Mouse (Mus musculus) heart, postnatal 0 days (tissue): ENCODE data around the gene Aldoart1. TPM values are rescaled to one million over a fixed set of nuclear protein-coding genes. Genes with fewer than 3 reads are reported as not detected.

Experiments used
- ATAC-seq: fragments of 200-750 bp; cut with Nextera tagmentation; 2 replicates; pipeline ENCODE4 v1.8.0; 2017; ENCODE audit warnings: low read depth, moderate number of reproducible peaks, moderate library complexity; ENCODE audit not compliant: insufficient read depth
- DNase-seq: peaks from one replicate; pipeline ENCODE4 v3.0.0-alpha.2; 2016; ENCODE audit warnings: low spot score
- H3K27ac ChIP-seq: fragments of 300-500 bp; sonication (generic); 2 replicates; pipeline ENCODE4 v1.5.1; 2014; ENCODE audit warnings: low read depth, mild to moderate bottlenecking
- H3K27me3 ChIP-seq: fragments of 300-500 bp; sonication (generic); 2 replicates; pipeline ENCODE4 v1.6.1; 2014; ENCODE audit warnings: low read length, mixed read lengths; ENCODE audit not compliant: control insufficient read depth, insufficient read depth
- H3K36me3 ChIP-seq: fragments of 300-500 bp; sonication (generic); replicated peaks from 2 replicates; pipeline ENCODE4 v1.6.1; 2014; ENCODE audit warnings: low read length, mixed read lengths; ENCODE audit not compliant: control insufficient read depth, insufficient read depth
- H3K4me1 ChIP-seq: fragments of 300-500 bp; sonication (generic); 2 replicates; pipeline ENCODE4 v1.6.1; 2014; ENCODE audit warnings: antibody characterized with exemption; ENCODE audit not compliant: control insufficient read depth, insufficient read depth
- H3K4me2 ChIP-seq: fragments of 300-500 bp; sonication (generic); 2 replicates; pipeline ENCODE4 v1.6.1; 2014; ENCODE audit warnings: low read depth, mild to moderate bottlenecking, low read length, moderate library complexity
- H3K4me3 ChIP-seq: fragments of 300-500 bp; sonication (generic); 2 replicates; pipeline ENCODE4 v1.5.1; 2014; ENCODE audit warnings: low read depth, low read length
- H3K9ac ChIP-seq: fragments of 300-500 bp; sonication (generic); replicated peaks from 2 replicates; pipeline ENCODE4 v1.6.1; 2014; ENCODE audit warnings: low read depth, low read length, mixed read lengths
- H3K9me3 ChIP-seq: fragments of 300-500 bp; sonication (generic); replicated peaks from 2 replicates; pipeline ENCODE4 v1.6.1; 2016; ENCODE audit warnings: low read length; ENCODE audit not compliant: control insufficient read depth
- CTCF ChIP-seq: IDR thresholded peaks from 2 replicates; pipeline ENCODE4 v1.5.1; 2016; ENCODE audit warnings: antibody characterized with exemption, control low read depth, low read depth
- EP300 ChIP-seq: IDR thresholded peaks from 2 replicates; pipeline ENCODE4 v1.6.1; 2016; ENCODE audit warnings: antibody characterized with exemption, low read depth
- WGBS: fragments of 180-500 bp; shearing (Covaris S2); extraction: QIAGEN DNeasy Blood & Tissue Kit; methylation state at CpG from one replicate; pipeline ENCODE4 v1.1.7; 2014; 5-methylcytosine and 5-hydroxymethylcytosine counted together
- polyA plus RNA-seq: library from polyadenylated mRNA; unstranded; fragments of >200 nt; fragmentation: Nextera tagmentation; extraction: Ambion mirVana; gene quantifications from 2 replicates; pipeline ENCODE4 v1.2.1, GENCODE M21; 2015
- total RNA-seq: library from RNA; depleted of rRNA; stranded (reverse); fragments of >200 nt; gene quantifications from 2 replicates; pipeline ENCODE4 v1.2.3, GENCODE M21; 2014; ENCODE audit warnings: low replicate concordance; rRNA removed

Aldoart1 gene
- total RNA-seq = 0.11 and 0.15 TPM in 2 replicates
- 0.08 TPM in 1 of 2 replicates, not detected in the other for polyA plus RNA-seq

DNA sequence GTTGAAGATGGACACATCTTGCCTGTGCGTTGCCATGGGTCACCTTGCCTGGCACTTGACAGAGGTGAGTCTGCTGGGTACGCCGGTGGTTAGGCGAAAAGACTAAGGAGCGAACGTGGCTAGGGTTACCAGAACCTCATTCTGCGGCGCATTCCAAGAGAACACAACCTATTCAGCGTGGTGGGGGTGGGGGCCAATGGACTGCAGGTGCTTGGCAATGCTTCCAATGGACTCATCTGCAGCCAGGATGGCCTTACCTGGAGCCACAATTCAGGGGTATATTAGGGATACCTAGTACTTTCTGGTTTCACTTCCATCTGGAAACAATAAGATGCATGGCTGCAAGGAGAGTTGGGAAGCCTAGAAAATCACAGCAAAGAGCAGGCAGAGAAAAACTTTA, at the start of gene Aldoart1:
Aldoart1 (minus strand) TSS at position 101 of the 400 bp plus-strand sequence.
- TF ChIP-seq CTCF (no peak), EP300 (no peak)
- Histone ChIP-seq H3K9me3 (no peaks in the 10 kb centered on the region), H3K4me3 (no peak within 1 kb of the TSS), H3K9ac (no peak within 1 kb of the TSS), H3K27me3 (no peaks in the 10 kb centered on the region), H3K36me3 (no peaks in the 10 kb centered on the region), H3K27ac (no peak within 1 kb of the TSS), H3K4me2 (no peak within 1 kb of the TSS), H3K4me1 (no peaks in the 10 kb centered on the region)
- WGBS = 84% methylated on average over 9 of the region's 9 CpGs
- DNase-seq (no peak), ATAC-seq (no peak)

DNA sequence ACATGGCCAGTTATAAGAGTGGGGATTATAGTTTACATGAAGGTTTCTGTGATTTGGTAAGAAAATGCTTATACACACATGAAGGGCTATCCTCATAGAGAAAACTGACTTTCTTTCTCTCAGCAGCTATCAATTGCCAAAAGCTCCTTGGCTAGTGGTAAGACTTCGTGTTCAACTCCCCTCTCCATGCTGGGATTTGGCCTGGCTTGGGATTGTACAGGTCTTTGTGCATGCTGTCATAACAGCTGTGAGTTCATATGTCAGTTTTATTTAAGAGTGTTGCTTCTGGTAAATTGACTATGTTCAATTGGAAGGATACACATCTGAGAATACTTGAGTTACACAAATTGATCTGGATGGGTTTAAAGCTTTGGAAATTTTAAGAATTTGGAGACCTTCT, 49.1 kb upstream of the Aldoart1 start:
- 41% methylated on average over 1 of the region's 1 CpGs for WGBS
- Histone ChIP-seq H3K9me3 (no peaks in the 10 kb centered on the region), H3K9ac (no peak overlapping the region)

DNA sequence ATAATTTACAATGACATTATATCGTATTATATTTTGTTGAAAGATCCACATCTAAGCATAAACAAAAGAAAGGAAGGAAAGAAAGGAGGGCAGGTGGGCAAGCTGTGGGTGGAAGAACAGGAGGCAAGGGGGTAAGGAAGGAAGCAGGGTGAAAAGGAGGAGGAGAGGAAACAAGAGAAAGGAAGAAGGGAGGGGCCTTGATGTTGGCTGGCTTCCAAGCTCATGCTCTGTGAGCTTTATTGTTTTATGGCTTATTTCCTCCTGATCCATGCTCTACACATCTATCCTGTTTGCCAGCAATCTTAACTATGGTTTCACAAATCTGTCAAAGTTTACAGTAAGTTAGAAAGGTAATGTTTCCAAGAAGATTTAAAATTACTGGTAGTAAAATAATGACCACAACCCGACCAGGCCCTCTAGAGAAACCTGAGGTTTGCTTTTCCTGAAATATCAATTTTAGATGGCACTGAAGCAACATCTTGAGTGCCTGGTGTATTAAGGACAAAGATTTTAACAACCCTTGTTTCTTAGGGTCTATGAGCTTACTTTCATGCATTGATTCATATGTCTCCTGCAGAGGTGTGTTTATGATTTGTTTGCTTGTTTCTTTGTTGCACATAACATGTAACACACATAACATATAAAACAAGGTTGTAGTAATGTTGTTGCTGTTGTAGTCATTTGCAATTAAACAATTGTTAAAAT, 13.1 kb upstream of the Aldoart1 start:
- ATAC-seq (no peak), DNase-seq (no peak)
- 54% methylated on average over 2 of the region's 2 CpGs for WGBS
- Histone ChIP-seq H3K36me3 (no peaks in the 10 kb centered on the region), H3K27me3 (no peaks in the 10 kb centered on the region), H3K9me3 (no peaks in the 10 kb centered on the region), H3K4me3 (no peak overlapping the region), H3K4me2 (no peak overlapping the region), H3K4me1 (no peaks in the 10 kb centered on the region), H3K9ac (no peak overlapping the region), H3K27ac (no peak overlapping the region)
- TF ChIP-seq EP300 (no peak), CTCF (no peak)

More for the DNA sequence above, 49.1 kb upstream of the Aldoart1 start:
- H3K27me3 ChIP-seq = no peaks in the 10 kb centered on the region
- TF ChIP-seq EP300 (no peak), CTCF (no peak)
- H3K4me1 ChIP-seq = no peaks in the 10 kb centered on the region
- no peak for ATAC-seq
- no peak overlapping the region for H3K4me2 ChIP-seq
- H3K27ac ChIP-seq = no peak overlapping the region
- no peak for DNase-seq
- H3K4me3 ChIP-seq = no peak overlapping the region
- no peaks in the 10 kb centered on the region for H3K36me3 ChIP-seq

DNA sequence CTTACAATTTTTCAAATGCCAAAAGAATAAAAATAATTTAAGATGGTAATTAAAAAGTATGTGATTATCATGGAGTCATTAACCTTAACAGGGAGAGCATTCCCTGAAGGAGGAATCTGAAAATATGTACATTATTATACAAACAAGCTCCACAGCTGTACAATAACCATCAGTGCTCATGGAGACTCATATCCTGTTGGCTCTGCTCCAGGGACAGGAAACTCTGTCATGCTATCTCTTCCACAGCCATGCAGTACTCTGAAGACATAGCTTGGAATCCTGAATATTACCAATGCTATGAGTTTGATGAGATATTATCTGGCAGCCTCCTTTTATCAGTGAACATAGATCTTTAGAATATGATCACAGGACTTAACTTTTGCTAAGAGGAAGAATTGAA, 8.2 kb downstream of the Aldoart1 start:
- H3K4me1 ChIP-seq = no peaks in the 10 kb centered on the region
- H3K27me3 ChIP-seq = no peaks in the 10 kb centered on the region
- no peak overlapping the region for H3K4me2 ChIP-seq
- H3K27ac ChIP-seq = no peak overlapping the region
- ATAC-seq (no peak), DNase-seq (no peak)
- no peak overlapping the region for H3K4me3 ChIP-seq
- 0 out of 2 replicates have a peak, but pooled peaks cover 3% of the 10 kb centered on the region for H3K9me3 ChIP-seq
- TF ChIP-seq EP300 = no peak
- no peak for TF ChIP-seq CTCF
- H3K36me3 ChIP-seq = no peaks in the 10 kb centered on the region
- no peak overlapping the region for H3K9ac ChIP-seq

DNA sequence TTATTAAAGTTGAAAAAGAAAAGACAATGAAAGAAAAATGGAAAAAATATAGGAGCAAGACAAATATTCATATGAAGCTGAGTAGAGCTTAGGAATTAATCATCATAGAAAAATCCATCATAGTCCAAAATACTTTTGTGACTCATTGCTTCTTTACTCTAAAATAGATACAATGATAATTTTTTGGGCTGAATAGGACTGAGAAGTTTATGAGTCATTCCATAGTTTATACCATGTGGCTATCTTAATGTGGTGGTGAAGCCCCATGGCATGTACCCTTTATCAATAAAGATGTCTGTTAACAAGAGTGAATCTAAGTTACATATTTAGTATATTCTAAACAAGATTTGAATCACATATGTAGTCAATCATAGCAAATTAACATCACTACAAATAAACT, 9.4 kb downstream of the Aldoart1 start:
- no peak overlapping the region for H3K27ac ChIP-seq
- 0 out of 2 replicates have a peak, but pooled peaks cover 3% of the 10 kb centered on the region for H3K9me3 ChIP-seq
- H3K4me3 ChIP-seq = no peak overlapping the region
- TF ChIP-seq EP300 (no peak), CTCF (no peak)
- no peak overlapping the region for H3K9ac ChIP-seq
- no peaks in the 10 kb centered on the region for H3K27me3 ChIP-seq
- H3K4me2 ChIP-seq = no peak overlapping the region
- H3K4me1 ChIP-seq = no peaks in the 10 kb centered on the region
- no peaks in the 10 kb centered on the region for H3K36me3 ChIP-seq
- no peak for ATAC-seq
- DNase-seq = no peak

DNA sequence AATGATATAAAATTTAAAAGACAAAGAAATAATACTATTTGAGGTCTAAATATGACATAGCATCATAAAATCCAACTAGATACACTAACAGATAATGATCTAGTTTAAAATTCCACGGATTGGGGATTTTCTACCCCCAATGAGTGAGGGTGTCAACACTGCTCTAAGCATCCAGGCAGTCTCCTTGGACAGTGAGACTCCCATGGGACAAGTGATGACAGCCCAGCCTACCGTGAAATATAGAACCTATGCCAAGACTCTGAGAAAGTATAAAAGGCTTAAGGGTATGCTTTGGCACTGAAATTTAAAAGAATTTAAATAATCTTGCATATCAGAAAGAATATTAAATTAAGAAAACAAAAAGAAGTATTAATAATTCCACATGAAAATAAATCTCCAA, 16.0 kb downstream of the Aldoart1 start:
- ATAC-seq = no peak
- H3K27me3 ChIP-seq = no peaks in the 10 kb centered on the region
- H3K27ac ChIP-seq = no peak overlapping the region
- 0 out of 2 replicates have a peak, but pooled peaks cover under 1% of the 10 kb centered on the region for H3K9me3 ChIP-seq
- H3K4me3 ChIP-seq = no peak overlapping the region
- no peaks in the 10 kb centered on the region for H3K4me1 ChIP-seq
- WGBS = 33% methylated on average over 2 of the region's 2 CpGs
- no peak for TF ChIP-seq EP300
- TF ChIP-seq CTCF = no peak
- DNase-seq = no peak
- no peaks in the 10 kb centered on the region for H3K36me3 ChIP-seq
- H3K4me2 ChIP-seq = no peak overlapping the region
- no peak overlapping the region for H3K9ac ChIP-seq
